Mouse (Mus musculus) limb, embryonic 10.5 days (tissue): ENCODE data around the gene St3gal4. TPM values are rescaled to one million over a fixed set of nuclear protein-coding genes. Genes with fewer than 3 reads are reported as not detected.
A peak's percentile ranks its signal among the peaks of the same experiment; 100 is the strongest.

Experiments
- DNase-seq: peaks from one replicate; pipeline ENCODE4 v3.0.0-alpha.2; 2017; ENCODE audit warnings: low spot score
- H3K27ac ChIP-seq: fragments of 300-500 bp; sonication (generic); 2 replicates; pipeline ENCODE4 v1.5.1; 2016; ENCODE audit warnings: mild to moderate bottlenecking
- H3K27me3 ChIP-seq: fragments of 300-500 bp; sonication (generic); 2 replicates; pipeline ENCODE4 v1.6.1; 2016; ENCODE audit warnings: low read depth, mild to moderate bottlenecking; ENCODE audit not compliant: poor library complexity, severe bottlenecking
- H3K36me3 ChIP-seq: fragments of 300-500 bp; sonication (generic); 2 replicates; pipeline ENCODE4 v1.6.1; 2016; ENCODE audit warnings: mild to moderate bottlenecking, moderate library complexity
- H3K4me1 ChIP-seq: fragments of 300-500 bp; sonication (generic); 2 replicates; pipeline ENCODE4 v1.6.1; 2016
- H3K4me3 ChIP-seq: fragments of 300-500 bp; sonication (generic); 2 replicates; pipeline ENCODE4 v1.5.1; 2016; ENCODE audit warnings: mild to moderate bottlenecking, moderate library complexity
- H3K9me3 ChIP-seq: fragments of 300-500 bp; sonication (generic); replicated peaks from 2 replicates; pipeline ENCODE4 v1.6.1; 2016; ENCODE audit warnings: mild to moderate bottlenecking
- WGBS: fragments of 180-500 bp; shearing (Covaris S2); methylation state at CpG from one replicate; pipeline ENCODE4 v1.1.7; 2016; 5-methylcytosine and 5-hydroxymethylcytosine counted together
- polyA plus RNA-seq: library from polyadenylated mRNA; unstranded; fragments of >200 nt; fragmentation: Nextera tagmentation; extraction: Ambion mirVana; gene quantifications from 2 replicates; pipeline ENCODE4 v1.2.1, GENCODE M21; 2016

Gene St3gal4
- polyA plus RNA-seq, 1 experiment from 2014 or later = 21.3 TPM

GRCm38 (mm10) chr9:35123804-35124677 lies 5.0 kb upstream of the St3gal4 start:
- H3K9me3 ChIP-seq = no peaks in the 10 kb centered on the region
- WGBS = 86% methylated on average over 11 of the region's 11 CpGs
- H3K36me3 ChIP-seq = peaks cover 80% of the 10 kb centered on the region
- no peaks in the 10 kb centered on the region; the same call in 1 of the 2 replicates for H3K4me1 ChIP-seq
- no peaks in the 10 kb centered on the region for H3K27me3 ChIP-seq
- H3K27ac ChIP-seq = no peak overlapping the region
- H3K4me3 ChIP-seq = no peak overlapping the region
- DNase-seq = no peak

DNA sequence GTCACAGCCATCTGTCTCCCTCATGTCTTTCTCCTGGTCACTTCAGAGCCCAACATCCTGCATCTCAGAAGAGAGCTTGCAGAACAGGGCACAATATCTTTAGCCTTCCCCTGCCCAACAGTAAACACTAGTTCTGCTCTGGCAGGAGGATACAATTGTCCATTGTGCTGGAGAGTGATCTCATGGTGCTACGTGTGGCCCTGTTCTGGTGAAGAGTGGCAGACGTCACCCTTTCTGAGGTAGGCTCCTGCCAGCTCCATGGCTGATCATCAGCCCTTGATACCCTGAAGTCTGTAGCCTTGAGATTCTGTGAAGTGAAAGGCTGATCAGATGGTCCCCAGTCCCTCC lies 4.4 kb upstream of the St3gal4 start:
- no peak overlapping the region for H3K27ac ChIP-seq
- no peak for DNase-seq
- H3K27me3 ChIP-seq = no peaks in the 10 kb centered on the region
- no peaks in the 10 kb centered on the region for H3K9me3 ChIP-seq
- H3K4me1 ChIP-seq = no peaks in the 10 kb centered on the region; the same call in 1 of the 2 replicates
- no peak overlapping the region for H3K4me3 ChIP-seq
- WGBS = 84% methylated on average over 2 of the region's 2 CpGs
- peaks cover 75% of the 10 kb centered on the region for H3K36me3 ChIP-seq

DNA sequence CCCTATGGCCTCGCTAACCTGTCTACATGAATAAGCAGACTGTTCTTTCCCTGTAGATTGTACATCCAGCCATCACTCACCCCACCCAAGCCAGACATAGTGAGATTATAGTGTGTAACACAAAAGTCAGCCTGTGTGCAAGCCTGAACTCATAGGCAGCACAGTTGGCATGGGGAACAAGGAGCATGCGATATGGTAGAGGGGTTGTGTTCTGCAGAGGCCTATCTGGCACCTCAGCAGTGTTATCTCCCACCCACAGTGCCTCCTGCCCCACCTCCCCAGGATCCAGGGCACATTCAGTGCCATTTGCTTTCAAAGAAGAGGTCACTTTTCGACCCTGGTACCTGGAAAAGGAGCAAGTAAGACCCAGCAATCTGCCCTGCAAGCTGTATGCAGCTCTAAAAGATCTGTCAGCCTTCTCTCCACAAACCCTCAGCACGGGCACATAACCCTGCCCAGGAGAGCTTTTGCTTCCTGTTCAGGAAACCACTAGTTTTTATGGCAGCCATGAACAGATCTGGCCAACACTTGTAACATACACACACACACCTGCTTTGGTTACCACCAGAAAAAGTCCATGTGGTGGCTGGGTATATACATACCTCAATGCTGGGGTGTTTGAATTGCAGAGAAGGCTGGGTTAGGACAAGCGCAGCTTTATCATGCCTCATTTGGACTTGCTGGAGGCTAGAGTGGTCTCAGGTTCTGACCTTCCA lies 3.6 kb upstream of the St3gal4 start:
- H3K27ac ChIP-seq = no peak overlapping the region
- no peaks in the 10 kb centered on the region for H3K9me3 ChIP-seq
- 80% methylated on average over 5 of the region's 5 CpGs for WGBS
- DNase-seq = no peak
- H3K4me1 ChIP-seq = peaks cover 4% of the 10 kb centered on the region
- peaks cover 69% of the 10 kb centered on the region for H3K36me3 ChIP-seq
- H3K27me3 ChIP-seq = no peaks in the 10 kb centered on the region
- H3K4me3 ChIP-seq = no peak overlapping the region

DNA sequence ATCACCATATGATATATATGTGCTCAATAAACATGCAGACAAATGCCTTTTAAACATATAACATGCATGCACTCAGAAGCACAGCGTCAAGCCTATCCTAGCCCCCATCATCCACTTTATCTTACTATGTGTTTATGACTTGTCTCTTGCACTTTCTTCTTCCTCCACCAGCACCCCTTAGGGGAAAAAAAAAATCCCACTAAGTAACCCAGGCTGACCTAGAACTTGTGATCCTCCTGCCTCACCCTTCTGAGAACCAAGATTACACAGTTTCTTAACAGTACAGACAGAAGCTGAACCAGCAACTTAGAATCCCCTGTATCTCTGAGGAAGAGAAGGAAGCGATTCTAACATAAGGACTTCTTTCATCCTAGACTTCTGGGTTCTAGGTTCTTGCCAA lies 505 bp downstream of the St3gal4 start:
- peaks cover 33% of the 10 kb centered on the region for H3K36me3 ChIP-seq
- DNase-seq = no peak
- H3K27me3 ChIP-seq = no peaks in the 10 kb centered on the region
- no peaks in the 10 kb centered on the region for H3K9me3 ChIP-seq
- H3K4me1 ChIP-seq = peaks cover 42% of the 10 kb centered on the region
- no peak overlapping the region for H3K27ac ChIP-seq
- H3K4me3 ChIP-seq = no peak overlapping the region
- whole genome bisulfite sequencing = 94% methylated on average over 2 of the region's 2 CpGs

GRCm38 (mm10) chr9:35117384-35118295 lies 1.4 kb downstream of the St3gal4 start:
- peak; percentile 52 for DNase-seq
- H3K27ac ChIP-seq = peak overlapping the region; percentile 98
- no peaks in the 10 kb centered on the region for H3K27me3 ChIP-seq
- H3K9me3 ChIP-seq = no peaks in the 10 kb centered on the region
- peaks cover 29% of the 10 kb centered on the region for H3K36me3 ChIP-seq
- peak overlapping the region; percentile 88 for H3K4me3 ChIP-seq
- peaks cover 46% of the 10 kb centered on the region for H3K4me1 ChIP-seq
- 26% methylated on average over 15 of the region's 15 CpGs for WGBS

- Histone ChIP-seq H3K27me3 (no peaks in the 10 kb centered on the region), H3K27ac (peak overlapping the region; percentile 98), H3K36me3 (peaks cover 19% of the 10 kb centered on the region), H3K4me1 (peaks cover 55% of the 10 kb centered on the region), H3K4me3 (peak overlapping the region; percentile 88), H3K9me3 (no peaks in the 10 kb centered on the region)
- peak; percentile 88 for DNase-seq
- under 1% methylated on average over 83 of the region's 84 CpGs for WGBS
Observed at GRCm38 (mm10) chr9:35116391-35117381, 2.4 kb downstream of the St3gal4 start.

GRCm38 (mm10) chr9:35115804-35116203 lies 3.3 kb downstream of the St3gal4 start:
- Histone ChIP-seq H3K27ac (peak overlapping the region; percentile 98), H3K36me3 (peaks cover 13% of the 10 kb centered on the region), H3K4me3 (peak overlapping the region; percentile 88), H3K27me3 (no peaks in the 10 kb centered on the region), H3K9me3 (no peaks in the 10 kb centered on the region), H3K4me1 (peaks cover 64% of the 10 kb centered on the region)
- 43% methylated on average over 4 of the region's 4 CpGs for WGBS
- DNase-seq = no peak

DNA sequence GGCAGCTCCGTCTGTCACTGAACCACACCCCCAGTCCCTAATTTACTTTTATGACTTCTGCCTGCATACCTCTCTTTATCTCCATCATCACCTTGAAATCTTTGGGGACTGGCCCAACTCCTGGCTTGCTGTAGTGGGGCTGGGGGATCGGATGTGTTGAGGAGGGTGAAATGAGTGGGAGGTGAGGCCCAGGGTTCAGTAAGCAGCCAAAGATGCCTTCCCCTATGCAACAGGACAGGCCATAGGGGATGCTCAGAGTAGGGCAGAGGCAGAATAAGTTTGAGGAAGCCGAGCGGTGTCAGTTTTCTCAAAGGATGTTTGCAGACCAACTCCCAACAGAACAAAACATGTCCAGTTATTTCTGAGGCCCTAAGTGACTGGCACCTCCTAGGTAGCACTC lies 3.8 kb downstream of the St3gal4 start:
- H3K27ac ChIP-seq = peak overlapping the region; percentile 98
- peaks cover 69% of the 10 kb centered on the region for H3K4me1 ChIP-seq
- H3K27me3 ChIP-seq = no peaks in the 10 kb centered on the region
- H3K36me3 ChIP-seq = peaks cover 10% of the 10 kb centered on the region
- H3K4me3 ChIP-seq = peak overlapping the region; percentile 88
- WGBS = 43% methylated on average over 3 of the region's 4 CpGs
- H3K9me3 ChIP-seq = no peaks in the 10 kb centered on the region
- DNase-seq = no peak

DNA sequence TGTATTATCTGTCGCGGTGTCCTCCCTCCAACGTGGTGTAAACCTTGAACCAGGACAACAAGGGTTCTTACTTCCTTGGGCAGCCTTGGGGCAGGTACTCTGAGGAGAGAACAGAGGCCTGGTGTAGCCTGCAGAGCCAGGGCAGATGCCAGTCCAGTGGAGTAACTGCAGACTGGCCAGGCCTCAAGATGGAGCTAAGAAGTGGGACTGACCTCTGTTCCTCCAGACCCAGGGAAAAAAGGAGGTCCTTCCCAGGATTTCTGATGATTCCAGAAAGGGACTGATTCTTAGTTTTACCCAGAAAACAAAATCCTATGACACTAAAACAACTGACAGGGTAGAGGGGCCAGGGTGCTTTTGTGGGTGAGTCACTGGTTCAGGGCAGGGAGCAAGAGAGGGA lies 4.8 kb downstream of the St3gal4 start:
- Histone ChIP-seq H3K36me3 (peaks cover 5% of the 10 kb centered on the region; the same call in 1 of the 2 replicates), H3K4me1 (peaks cover 80% of the 10 kb centered on the region), H3K27me3 (no peaks in the 10 kb centered on the region), H3K27ac (no peak overlapping the region), H3K9me3 (no peaks in the 10 kb centered on the region), H3K4me3 (no peak overlapping the region)
- WGBS = 91% methylated on average over 3 of the region's 3 CpGs
- no peak for DNase-seq

DNA sequence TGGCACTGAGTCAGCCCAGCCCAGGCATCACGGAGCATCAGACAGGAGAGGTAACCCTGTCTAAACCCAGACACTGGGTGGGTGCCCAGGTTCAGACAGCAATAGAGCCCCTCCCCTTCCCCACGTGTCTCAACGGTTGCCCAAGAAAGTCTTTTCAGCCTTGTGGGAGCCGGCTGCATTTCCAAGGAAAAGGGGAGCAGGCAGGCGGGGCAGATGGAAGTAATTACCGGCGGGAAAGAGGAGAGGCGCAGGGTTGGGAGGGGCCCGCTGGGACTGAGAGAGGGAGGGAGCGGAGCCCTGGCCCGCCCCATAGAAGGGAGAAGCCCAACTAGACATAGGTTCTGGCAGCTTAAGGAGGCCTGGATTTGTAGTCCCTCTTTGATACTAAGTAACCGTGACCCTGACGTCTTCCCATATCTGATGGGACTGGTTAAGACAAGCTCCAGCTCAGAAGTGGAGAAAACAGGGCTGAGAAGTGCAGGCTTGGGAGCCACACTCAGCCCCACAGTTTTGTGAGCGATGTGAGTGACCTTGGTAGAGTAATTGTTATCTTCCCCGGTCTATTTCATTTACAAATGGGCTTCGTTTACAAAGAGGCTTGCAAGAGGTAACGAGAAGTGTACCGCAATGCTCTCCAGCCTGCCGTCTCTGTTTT lies 7.0 kb downstream of the St3gal4 start:
- no peaks in the 10 kb centered on the region for H3K27me3 ChIP-seq
- H3K9me3 ChIP-seq = no peaks in the 10 kb centered on the region
- peak overlapping the region; percentile 86 for H3K27ac ChIP-seq
- H3K4me3 ChIP-seq = peak overlapping the region; percentile 41
- H3K36me3 ChIP-seq = peaks cover 5% of the 10 kb centered on the region; the same call in 1 of the 2 replicates
- peak; percentile 88 for DNase-seq
- H3K4me1 ChIP-seq = peaks cover 85% of the 10 kb centered on the region
- WGBS = 14% methylated on average over 19 of the region's 19 CpGs

- Histone ChIP-seq H3K4me1 (peaks cover 80% of the 10 kb centered on the region), H3K27ac (peak overlapping the region; percentile 86), H3K4me3 (peak overlapping the region; percentile 41), H3K9me3 (no peaks in the 10 kb centered on the region), H3K27me3 (no peaks in the 10 kb centered on the region), H3K36me3 (peaks cover 5% of the 10 kb centered on the region; the same call in 1 of the 2 replicates)
- DNase-seq = peak; percentile 38
- 77% methylated on average over 7 of the region's 7 CpGs for WGBS
Observed at GRCm38 (mm10) chr9:35111446-35111845, 7.6 kb downstream of the St3gal4 start.
